Mouse (Mus musculus): ENCODE data around the gene Myb. TPM values are rescaled to one million over a fixed set of nuclear protein-coding genes. Genes with fewer than 3 reads are reported as not detected.

Gene Myb
- polyA plus RNA-seq, 1 experiment from 2014 or later: 7.1 TPM

DNA sequence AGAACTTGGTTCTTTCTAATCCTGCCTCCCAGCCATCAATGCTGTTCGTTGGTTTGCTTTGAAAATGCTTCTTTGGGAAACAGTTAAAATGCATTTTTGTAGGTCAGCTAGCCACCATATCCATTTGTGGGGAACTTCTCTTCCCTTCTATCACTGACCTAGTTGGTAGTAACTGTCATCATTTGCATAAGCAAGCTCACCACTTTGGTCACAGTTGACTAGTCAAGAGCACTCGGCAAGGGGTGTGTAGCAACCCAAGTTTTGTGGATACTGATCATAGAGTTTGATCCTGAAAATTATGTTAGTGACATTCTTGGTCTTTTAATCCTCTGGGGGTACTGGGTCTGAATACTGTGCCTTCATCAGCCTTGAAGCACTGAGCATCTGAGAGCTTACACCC, 48.1 kb downstream of the Myb start:
- peaks cover 13% of the 10 kb centered on the region for H3K4me1 ChIP-seq
- H3K27me3 ChIP-seq: 0 out of 2 replicates have a peak, but pooled peaks cover 4% of the 10 kb centered on the region
- no peaks in the 10 kb centered on the region for H3K9me3 ChIP-seq
- H3K36me3 ChIP-seq: no peaks in the 10 kb centered on the region
- no peak overlapping the region for H3K4me3 ChIP-seq
- H3K27ac ChIP-seq (replicated peaks): no peak overlapping the region
- 83% methylated on average over 2 of the region's 2 CpGs for WGBS
- no peak overlapping the region for H3K9ac ChIP-seq (replicated peaks)
- ATAC-seq (ENCODE audit: low FRiP score, low read depth): no peak
- H3K4me2 ChIP-seq (replicated peaks): no peak overlapping the region

DNA sequence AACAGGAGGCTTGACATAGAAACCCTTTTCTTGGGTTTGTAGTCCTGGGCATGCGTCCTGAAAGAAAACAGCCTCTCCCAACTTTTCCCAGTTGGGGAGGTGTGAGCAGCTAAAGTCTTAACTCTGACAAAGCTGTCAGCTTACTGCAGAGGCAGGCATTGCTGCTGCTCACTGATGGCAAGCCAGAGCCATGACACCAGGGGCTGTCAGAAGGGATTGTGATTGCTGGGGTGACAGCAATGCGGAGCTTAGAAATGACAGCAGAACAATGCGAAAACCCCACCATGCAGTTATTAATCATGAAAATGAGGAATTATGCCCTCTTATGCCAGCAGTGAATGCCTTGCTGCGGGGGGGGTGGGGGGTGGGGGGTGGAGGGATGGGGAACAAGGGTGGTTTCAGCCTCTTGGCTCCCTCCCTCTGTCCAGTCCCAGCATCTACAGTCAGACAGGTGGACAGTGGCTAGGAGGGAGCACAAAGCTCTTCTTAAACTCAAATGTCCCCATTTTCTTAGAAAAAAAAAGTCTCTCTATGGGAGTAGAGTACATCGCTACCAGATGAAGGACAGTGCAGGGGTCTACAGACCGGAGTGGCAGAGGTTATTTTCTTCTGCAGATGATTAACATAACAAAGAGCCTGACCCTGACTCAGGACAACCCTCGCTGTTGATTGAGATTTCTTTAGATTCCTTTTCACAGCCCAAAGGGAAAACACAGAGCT, 51.3 kb downstream of the Myb start:
- Histone ChIP-seq H3K4me2 (replicated peaks) (peak overlapping the region; percentile 42), H3K36me3 (no peaks in the 10 kb centered on the region), H3K27me3 (0 out of 2 replicates have a peak, but pooled peaks cover 4% of the 10 kb centered on the region), H3K4me1 (peaks cover 13% of the 10 kb centered on the region), H3K4me3 (no peak overlapping the region), H3K9ac (replicated peaks) (no peak overlapping the region), H3K27ac (replicated peaks) (no peak overlapping the region), H3K9me3 (no peaks in the 10 kb centered on the region)
- 19% methylated on average over 7 of the region's 7 CpGs for WGBS
- ATAC-seq (ENCODE audit: low FRiP score, low read depth): peak; percentile 84

DNA sequence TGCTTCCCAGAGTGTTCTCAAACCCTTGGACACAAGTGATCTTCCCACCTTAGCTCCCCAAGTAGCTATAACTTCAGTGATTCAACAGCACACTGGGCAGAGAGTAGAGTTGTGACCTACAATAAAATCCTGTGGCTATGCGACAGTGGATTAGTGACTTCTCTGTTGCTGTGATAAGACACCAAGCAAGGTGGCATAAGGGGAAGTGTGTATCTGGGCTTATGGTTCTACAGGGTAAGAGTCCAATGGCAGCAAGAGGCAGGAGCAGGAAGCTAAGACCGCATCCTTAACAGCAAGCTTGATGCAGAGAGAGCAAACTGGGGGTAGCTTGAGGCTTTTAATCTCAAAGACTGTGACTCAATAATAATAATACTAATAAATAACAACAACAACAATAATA, 52.0 kb downstream of the Myb start:
- Histone ChIP-seq H3K27ac (replicated peaks) (no peak overlapping the region), H3K9me3 (no peaks in the 10 kb centered on the region), H3K9ac (replicated peaks) (no peak overlapping the region), H3K27me3 (0 out of 2 replicates have a peak, but pooled peaks cover 4% of the 10 kb centered on the region), H3K4me2 (replicated peaks) (no peak overlapping the region), H3K36me3 (no peaks in the 10 kb centered on the region), H3K4me3 (no peak overlapping the region), H3K4me1 (peaks cover 13% of the 10 kb centered on the region)
- no peak for ATAC-seq (ENCODE audit: low FRiP score, low read depth)
- 86% methylated on average over 2 of the region's 2 CpGs for WGBS

DNA sequence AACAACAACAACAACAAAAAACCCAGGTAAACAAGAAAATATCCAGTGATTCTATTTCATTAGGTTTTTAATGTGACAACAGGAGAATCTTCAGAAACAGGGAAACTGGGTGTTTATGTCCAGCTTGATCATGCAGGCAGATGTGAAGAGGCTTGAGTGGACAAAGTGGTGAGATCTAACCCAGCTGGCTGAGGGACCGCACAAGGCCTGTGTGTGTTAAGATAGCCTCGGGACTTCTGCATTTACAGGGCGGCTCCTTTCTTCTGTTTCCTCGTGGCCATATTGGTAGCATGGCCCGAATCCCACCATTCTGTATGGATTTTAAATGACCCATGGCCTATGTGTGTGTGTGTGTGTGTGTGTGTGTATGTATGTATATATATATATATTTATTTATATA, 52.6 kb downstream of the Myb start:
- Histone ChIP-seq H3K4me2 (replicated peaks) (no peak overlapping the region), H3K4me3 (no peak overlapping the region), H3K4me1 (peaks cover 13% of the 10 kb centered on the region), H3K9me3 (no peaks in the 10 kb centered on the region), H3K9ac (replicated peaks) (no peak overlapping the region), H3K36me3 (no peaks in the 10 kb centered on the region), H3K27me3 (0 out of 2 replicates have a peak, but pooled peaks cover 6% of the 10 kb centered on the region), H3K27ac (replicated peaks) (no peak overlapping the region)
- 89% methylated on average over 5 of the region's 5 CpGs for WGBS
- no peak for ATAC-seq (ENCODE audit: low FRiP score, low read depth)

DNA sequence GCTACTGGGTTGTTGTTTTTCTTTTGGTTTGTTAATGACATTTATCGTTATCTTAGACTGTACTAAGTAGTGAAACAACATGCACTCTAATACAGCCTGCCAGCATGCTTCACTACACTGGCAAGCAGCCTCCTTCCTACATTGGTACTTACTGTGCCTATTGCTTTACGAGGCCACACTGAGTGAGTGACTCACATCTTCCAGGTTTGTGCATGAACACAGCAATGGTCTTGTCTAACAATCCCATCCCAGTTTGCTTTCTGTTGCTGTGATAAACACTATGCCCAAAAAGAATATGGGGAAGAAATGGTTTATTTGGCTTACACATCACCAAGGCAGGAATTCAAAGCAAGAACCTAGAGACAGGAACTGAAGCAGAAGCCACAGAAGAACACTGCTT, 55.6 kb downstream of the Myb start:
- Histone ChIP-seq H3K27me3 (peaks cover 21% of the 10 kb centered on the region), H3K4me3 (no peak overlapping the region), H3K36me3 (no peaks in the 10 kb centered on the region), H3K4me2 (replicated peaks) (no peak overlapping the region), H3K27ac (replicated peaks) (no peak overlapping the region), H3K4me1 (peaks cover 30% of the 10 kb centered on the region), H3K9me3 (no peaks in the 10 kb centered on the region), H3K9ac (replicated peaks) (no peak overlapping the region)
- no peak for ATAC-seq (ENCODE audit: low FRiP score, low read depth)
- WGBS: 97% methylated on average over 2 of the region's 2 CpGs

DNA sequence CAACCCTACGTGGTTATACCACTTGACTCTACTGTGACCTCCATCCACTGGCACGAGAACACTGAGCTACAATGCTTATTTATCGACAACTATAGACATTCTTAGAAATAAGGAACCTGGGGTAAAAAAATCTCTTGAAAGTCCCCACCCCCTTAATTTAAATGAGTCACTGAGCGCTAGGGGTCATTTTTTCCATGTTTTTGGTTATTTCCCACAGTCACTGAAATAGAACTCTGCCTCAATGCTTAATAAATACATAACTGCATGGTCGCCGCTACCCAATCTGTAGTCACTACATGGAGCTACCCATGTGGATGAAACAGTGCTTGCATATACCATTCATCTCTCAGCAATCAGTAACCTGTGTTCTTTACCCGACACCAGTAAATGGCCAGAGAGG, 58.1 kb downstream of the Myb start:
- no peak overlapping the region for H3K4me2 ChIP-seq (replicated peaks)
- H3K4me1 ChIP-seq: peaks cover 20% of the 10 kb centered on the region
- no peak overlapping the region for H3K27ac ChIP-seq (replicated peaks)
- no peak overlapping the region for H3K4me3 ChIP-seq
- no peak for ATAC-seq (ENCODE audit: low FRiP score, low read depth)
- H3K36me3 ChIP-seq: no peaks in the 10 kb centered on the region
- no peaks in the 10 kb centered on the region for H3K9me3 ChIP-seq
- 68% methylated on average over 7 of the region's 7 CpGs for WGBS
- H3K9ac ChIP-seq (replicated peaks): no peak overlapping the region
- H3K27me3 ChIP-seq: peaks cover 29% of the 10 kb centered on the region

DNA sequence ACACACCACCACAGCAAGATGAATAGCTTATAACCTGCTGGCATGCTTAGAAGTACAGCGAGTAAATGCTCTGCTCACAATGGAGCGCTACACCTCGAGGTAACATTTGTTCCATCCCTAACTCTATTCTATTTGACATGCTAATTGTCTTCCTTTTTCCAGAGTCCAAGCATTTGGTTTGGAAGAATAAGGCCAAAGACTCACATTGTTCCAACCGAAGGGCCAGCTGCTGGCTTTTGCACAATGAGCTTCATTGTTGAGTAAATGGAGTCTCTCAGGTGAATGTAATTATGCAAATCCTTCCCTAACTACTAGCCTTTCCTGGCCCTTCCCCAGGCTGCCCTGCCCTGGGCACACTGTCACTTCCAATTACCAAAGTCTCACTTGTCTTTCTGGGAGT, 58.8 kb downstream of the Myb start:
- 3% methylated on average over 4 of the region's 4 CpGs for WGBS
- Histone ChIP-seq H3K36me3 (no peaks in the 10 kb centered on the region), H3K9ac (replicated peaks) (no peak overlapping the region), H3K27ac (replicated peaks) (0 out of 2 replicates have a peak overlapping the region, but pooled peaks have one; percentile 21), H3K4me1 (peaks cover 20% of the 10 kb centered on the region), H3K9me3 (no peaks in the 10 kb centered on the region), H3K4me3 (no peak overlapping the region), H3K4me2 (replicated peaks) (no peak overlapping the region), H3K27me3 (peaks cover 29% of the 10 kb centered on the region)
- ATAC-seq (ENCODE audit: low FRiP score, low read depth): peak; percentile 71

DNA sequence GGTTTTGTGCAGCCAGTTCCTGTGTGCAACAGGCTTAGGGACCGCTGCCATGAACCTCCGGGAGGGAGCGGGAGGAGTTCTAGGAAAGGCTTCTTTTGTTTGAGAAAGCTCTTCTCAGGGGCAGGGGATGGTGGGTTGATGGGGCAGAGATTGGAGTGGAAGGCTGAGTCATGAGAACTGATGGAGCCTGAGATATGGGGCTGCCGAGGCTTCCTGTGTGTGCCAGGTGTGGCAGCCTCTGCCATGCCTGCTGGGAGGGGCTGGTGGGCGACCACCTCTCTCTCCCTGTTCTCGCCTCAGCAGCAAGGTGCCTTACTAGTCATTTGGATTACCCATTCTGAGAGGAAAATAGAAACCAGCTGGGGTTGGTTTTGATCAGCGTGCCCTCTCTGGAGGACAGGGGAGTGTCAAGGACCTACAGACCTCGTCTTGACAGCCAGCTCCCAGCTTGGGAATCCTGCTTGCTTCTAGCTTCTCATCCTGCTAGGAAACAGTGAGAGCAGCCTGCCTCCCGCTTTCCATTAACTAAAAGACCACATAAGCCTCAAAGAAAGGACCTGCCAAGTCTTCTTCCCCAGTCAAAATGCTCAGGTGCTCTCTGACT, 60.0 kb downstream of the Myb start:
- H3K4me1 ChIP-seq: peaks cover 20% of the 10 kb centered on the region
- peaks cover 29% of the 10 kb centered on the region for H3K27me3 ChIP-seq
- 25% methylated on average over 9 of the region's 9 CpGs for WGBS
- H3K9ac ChIP-seq (replicated peaks): no peak overlapping the region
- no peak for ATAC-seq (ENCODE audit: low FRiP score, low read depth)
- no peak overlapping the region for H3K4me3 ChIP-seq
- no peak overlapping the region for H3K4me2 ChIP-seq (replicated peaks)
- no peak overlapping the region for H3K27ac ChIP-seq (replicated peaks)
- H3K9me3 ChIP-seq: no peaks in the 10 kb centered on the region
- H3K36me3 ChIP-seq: no peaks in the 10 kb centered on the region

DNA sequence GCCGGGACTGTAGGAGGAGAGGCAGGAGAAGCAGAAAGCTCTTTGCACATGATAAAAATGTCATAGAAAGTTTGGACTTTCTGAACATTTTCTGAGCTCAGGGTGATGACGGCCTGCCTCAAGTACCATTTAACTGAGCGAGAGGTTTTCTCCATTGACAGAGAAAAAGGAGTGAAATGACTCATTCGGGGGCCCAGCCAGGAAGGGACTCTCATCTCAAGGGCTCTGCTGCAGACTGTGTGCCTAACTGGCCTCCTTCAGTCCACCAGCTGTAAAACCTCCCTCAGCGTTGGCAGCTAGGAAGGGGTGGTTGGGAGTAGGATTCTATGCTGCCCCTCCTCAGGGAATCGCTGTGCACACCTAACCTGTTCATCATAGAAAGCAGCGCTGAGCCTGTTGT, 61.3 kb downstream of the Myb start:
- H3K4me3 ChIP-seq: no peak overlapping the region

DNA sequence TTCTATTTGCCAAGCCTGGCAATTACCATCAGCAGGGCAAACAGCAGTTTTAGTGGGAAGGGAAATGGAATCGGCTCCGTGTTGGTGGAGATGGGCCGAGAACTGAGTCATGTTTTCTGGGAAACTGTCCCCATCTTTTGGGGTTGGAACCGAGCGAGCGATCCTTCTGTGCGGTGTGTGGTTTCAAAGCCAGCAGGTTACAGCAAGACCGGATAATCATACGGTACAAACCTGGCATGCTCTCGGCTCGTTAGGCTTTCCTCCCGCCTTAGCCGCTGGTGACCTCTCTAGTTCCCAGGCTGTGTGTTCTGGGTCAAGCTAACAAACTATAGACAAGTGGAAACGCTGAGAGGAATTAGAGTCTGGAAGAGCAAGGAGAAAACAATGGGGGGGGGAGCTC, 65.2 kb downstream of the Myb start:
- Histone ChIP-seq H3K27me3 (peaks cover 38% of the 10 kb centered on the region), H3K36me3 (no peaks in the 10 kb centered on the region), H3K9me3 (no peaks in the 10 kb centered on the region), H3K4me1 (peaks cover 8% of the 10 kb centered on the region), H3K9ac (replicated peaks) (no peak overlapping the region), H3K27ac (replicated peaks) (no peak overlapping the region), H3K4me2 (replicated peaks) (no peak overlapping the region), H3K4me3 (no peak overlapping the region)
- ATAC-seq (ENCODE audit: low FRiP score, low read depth): no peak
- 92% methylated on average over 14 of the region's 14 CpGs for WGBS

More for the DNA sequence above, 61.3 kb downstream of the Myb start:
- 93% methylated on average over 7 of the region's 7 CpGs for WGBS
- no peak overlapping the region for H3K27ac ChIP-seq (replicated peaks)
- no peak overlapping the region for H3K4me2 ChIP-seq (replicated peaks)
- H3K27me3 ChIP-seq: peaks cover 30% of the 10 kb centered on the region
- ATAC-seq (ENCODE audit: low FRiP score, low read depth): no peak; the same call in 1 of the 2 replicates
- H3K36me3 ChIP-seq: no peaks in the 10 kb centered on the region
- H3K4me1 ChIP-seq: peaks cover 20% of the 10 kb centered on the region
- no peak overlapping the region for H3K9ac ChIP-seq (replicated peaks)
- no peaks in the 10 kb centered on the region for H3K9me3 ChIP-seq

DNA sequence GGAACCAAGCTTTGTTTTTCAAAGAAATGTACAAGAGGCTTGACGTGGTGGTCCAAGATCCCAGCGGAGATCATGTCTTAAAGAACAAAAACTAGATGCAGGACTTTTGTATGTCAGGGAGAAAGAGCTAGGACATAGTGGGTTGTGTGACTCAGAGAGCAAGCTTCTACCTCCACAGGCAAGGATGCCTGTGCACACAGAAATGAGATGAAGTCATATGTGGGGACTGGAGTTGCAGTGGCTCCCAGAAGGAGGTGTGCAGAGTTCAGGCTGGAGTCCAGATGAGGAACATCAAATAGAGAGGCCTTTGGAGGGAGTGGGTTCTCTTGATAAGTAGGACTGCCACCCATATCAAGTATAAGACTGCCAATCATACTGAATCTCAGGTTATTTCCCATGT, 65.9 kb downstream of the Myb start:
- H3K27me3 ChIP-seq: peaks cover 41% of the 10 kb centered on the region
- no peak for ATAC-seq (ENCODE audit: low FRiP score, low read depth)
- H3K36me3 ChIP-seq: no peaks in the 10 kb centered on the region
- no peak overlapping the region for H3K4me3 ChIP-seq
- H3K9me3 ChIP-seq: no peaks in the 10 kb centered on the region
- peaks cover 7% of the 10 kb centered on the region for H3K4me1 ChIP-seq
- H3K27ac ChIP-seq (replicated peaks): no peak overlapping the region
- no peak overlapping the region for H3K4me2 ChIP-seq (replicated peaks)
- WGBS: 93% methylated on average over 2 of the region's 2 CpGs
- no peak overlapping the region for H3K9ac ChIP-seq (replicated peaks)

DNA sequence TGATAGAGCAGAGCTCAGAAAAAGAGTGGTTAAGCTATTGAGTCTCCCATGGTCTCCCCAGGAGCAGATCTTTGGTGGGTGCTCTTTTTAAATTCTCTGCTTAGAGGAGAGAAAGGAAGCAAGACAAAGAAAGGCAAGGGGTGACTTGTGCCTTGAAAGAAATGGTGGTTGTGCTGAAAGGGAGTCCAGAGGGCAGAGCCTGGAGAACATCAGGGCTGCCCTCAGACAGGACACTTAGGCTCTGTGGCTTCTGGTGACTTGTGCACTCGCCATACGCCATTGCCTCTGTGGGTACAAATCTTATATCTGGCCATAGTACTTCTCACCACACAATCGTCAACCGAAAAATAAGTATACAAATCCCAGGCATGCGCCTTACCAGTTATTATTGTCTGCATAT, 67.5 kb downstream of the Myb start:
- peaks cover 37% of the 10 kb centered on the region for H3K27me3 ChIP-seq
- H3K9ac ChIP-seq (replicated peaks): no peak overlapping the region
- H3K27ac ChIP-seq (replicated peaks): no peak overlapping the region
- H3K9me3 ChIP-seq: no peaks in the 10 kb centered on the region
- no peak for ATAC-seq (ENCODE audit: low FRiP score, low read depth)
- H3K4me3 ChIP-seq: no peak overlapping the region
- peaks cover 7% of the 10 kb centered on the region for H3K4me1 ChIP-seq
- WGBS: 90% methylated on average over 5 of the region's 5 CpGs
- H3K4me2 ChIP-seq (replicated peaks): no peak overlapping the region
- no peaks in the 10 kb centered on the region for H3K36me3 ChIP-seq
